Mouse (Mus musculus) brain, embryonic 14.5 days (tissue): ENCODE data around the gene Rad51c. TPM values are rescaled to one million over a fixed set of nuclear protein-coding genes. Genes with fewer than 3 reads are reported as not detected.

ENCODE experiments used
- DNase-seq: peaks from one replicate; pipeline ENCODE4 v3.0.0-alpha.2; 2011; ENCODE audit warnings: low read depth
- CTCF ChIP-seq: fragments of 200-500 bp; IDR thresholded peaks from 2 replicates; pipeline ENCODE4 v1.5.1; 2012; ENCODE audit warnings: inconsistent platforms, mild to moderate bottlenecking, moderate library complexity, borderline replicate concordance; ENCODE audit not compliant: insufficient read depth, insufficient read length; ENCODE audit errors: extremely low read depth
- POLR2A ChIP-seq: fragments of 200-500 bp; IDR thresholded peaks from 2 replicates; pipeline ENCODE4 v1.6.1; 2012; ENCODE audit warnings: mild to moderate bottlenecking, inconsistent platforms, borderline replicate concordance; ENCODE audit not compliant: poor library complexity, insufficient read depth, insufficient read length, severe bottlenecking; ENCODE audit errors: extremely low read depth
- polyA plus RNA-seq: library from polyadenylated mRNA; depleted of rRNA; stranded (reverse); fragments of >200 nt; gene quantifications from 2 replicates; pipeline ENCODE4 v1.2.3, GENCODE M21; 2012

Gene Rad51c
- polyA plus RNA-seq, 1 experiment: 5.9 TPM

DNA sequence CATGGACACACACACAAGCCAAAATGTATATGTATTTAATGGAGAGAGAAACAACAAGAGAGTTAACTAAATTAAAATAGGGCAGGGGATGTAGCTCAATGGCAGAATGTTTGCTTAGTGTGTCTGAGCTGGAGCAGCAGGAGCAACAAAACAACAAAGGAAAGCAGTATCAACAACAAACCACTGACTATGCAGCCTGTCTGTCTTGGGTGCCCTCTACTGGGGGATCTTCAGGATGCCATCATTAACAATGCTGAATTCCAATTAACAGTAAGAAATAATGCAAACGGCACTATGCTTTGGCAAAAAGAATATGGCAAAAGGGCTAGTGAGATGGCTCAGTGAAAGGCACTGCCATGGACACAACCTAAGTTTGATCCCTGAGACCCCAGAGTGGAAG is 10.9 kb downstream of the Rad51c start:
- TF ChIP-seq CTCF: peak; percentile 73; the same call in 1 of the 2 replicates
- TF ChIP-seq POLR2A: no peak
- DNase-seq: peak; percentile 82

DNA sequence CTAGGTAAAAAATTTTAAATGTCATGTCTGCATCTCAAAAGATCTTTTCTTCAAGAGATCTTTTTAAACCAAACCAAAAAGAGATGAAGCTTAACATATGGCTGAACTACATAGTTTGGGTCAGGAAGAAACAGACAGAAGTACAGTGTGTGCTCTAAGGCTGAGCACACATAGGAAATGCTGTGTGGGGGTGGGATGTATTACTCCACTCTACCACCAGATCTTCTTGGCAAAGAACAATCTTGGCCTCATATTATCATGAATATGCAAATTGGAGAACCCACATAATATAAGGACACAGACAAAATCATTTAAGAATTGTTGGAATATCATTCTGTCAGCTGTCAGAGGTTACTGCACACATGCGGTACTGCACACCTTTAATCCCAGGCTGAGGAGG is 19.1 kb downstream of the Rad51c start:
- DNase-seq: peak; percentile 8
- no peak for TF ChIP-seq POLR2A
- TF ChIP-seq CTCF: no peak

DNA sequence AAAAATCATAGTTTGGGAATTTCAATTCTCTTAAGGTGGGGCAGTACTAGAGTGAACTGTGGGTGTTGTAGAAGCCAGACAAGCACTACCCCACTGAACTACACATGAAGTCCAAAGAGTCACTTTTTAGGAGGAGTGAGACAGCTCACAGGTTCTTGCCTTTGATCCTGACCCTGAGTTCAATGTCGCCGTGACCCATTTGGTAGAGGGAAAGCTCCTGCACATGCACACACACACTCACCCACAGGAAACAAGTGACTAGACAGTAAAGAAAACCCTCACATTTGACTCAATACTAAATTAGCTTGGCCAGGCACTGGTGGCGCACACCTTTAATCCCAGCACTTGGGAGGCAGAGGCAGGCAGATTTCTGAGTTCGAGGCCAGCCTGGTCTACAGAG is 20.2 kb downstream of the Rad51c start:
- no peak for DNase-seq
- no peak for TF ChIP-seq CTCF
- TF ChIP-seq POLR2A: no peak

DNA sequence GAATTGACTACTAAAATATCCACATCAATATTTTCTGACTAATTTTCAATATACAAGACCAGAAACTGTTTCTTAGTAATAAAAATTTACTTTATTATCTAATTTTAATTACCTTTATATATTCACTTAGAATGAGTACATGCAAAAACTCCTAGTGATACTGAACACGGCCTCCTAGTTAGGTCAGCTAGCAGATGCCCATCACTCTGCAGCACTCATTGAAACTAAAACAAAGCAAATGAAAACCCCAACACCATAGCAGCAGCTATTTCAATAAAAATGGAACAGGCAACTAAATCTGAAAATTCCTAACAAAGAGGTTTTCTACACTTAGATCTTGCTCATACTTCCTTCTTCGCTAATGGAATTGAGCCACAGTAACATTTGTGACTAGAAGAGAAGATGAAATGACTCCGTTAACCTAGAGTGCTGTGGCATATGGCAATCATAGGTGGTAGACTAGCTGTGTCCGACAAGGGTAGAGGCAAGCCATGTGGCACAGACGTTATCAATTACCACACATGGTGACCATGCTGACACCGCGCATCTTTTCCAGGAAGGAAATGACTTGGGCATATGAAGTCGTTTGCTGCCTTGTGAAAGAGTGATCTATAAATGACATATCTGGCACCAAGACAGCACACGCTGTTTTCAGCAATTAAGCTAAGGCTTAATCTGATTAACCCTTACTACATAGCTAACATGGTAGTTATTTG is 36.7 kb downstream of the Rad51c start:
- peak; percentile 76 for DNase-seq
- no peak for TF ChIP-seq CTCF
- TF ChIP-seq POLR2A: no peak

DNA sequence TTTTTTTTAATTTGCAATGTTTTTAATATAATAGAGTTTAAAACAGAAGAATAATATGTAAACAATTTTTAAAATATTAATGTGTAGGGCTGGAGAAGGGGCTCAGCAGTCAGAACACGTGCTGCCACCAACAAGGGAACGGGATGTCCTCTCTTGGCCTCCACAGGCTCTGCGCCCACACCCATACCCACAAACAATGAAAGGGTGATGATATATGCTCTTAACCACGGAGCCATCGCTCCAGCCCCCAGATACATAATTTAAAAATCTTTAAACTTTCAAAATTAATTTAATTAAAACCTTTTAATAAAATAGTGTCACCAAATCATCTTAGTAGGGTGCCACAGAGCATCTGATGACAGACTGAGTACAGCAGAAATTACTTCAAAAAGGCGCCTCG is 37.7 kb downstream of the Rad51c start:
- DNase-seq: no peak
- TF ChIP-seq POLR2A (no peak), CTCF (no peak)

DNA sequence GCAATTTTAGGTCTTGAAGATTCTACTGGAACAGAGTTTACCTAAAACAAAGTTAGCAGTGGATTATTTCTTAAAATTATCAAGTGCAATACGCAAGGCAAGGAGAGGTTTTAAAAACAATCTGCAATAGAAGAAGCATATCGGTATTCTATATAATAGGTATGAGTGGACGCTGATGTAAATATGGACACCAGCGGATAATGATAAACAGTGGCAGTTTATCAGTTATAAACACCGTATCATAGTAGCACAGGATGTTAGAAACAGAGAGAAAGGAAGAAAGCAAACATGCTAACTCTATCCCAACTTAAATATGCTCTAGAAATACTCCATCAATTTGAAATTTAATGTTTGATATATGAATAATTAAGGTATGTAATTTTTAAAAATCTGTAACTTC is 39.6 kb downstream of the Rad51c start:
- DNase-seq: no peak
- TF ChIP-seq CTCF (no peak), POLR2A (no peak)

DNA sequence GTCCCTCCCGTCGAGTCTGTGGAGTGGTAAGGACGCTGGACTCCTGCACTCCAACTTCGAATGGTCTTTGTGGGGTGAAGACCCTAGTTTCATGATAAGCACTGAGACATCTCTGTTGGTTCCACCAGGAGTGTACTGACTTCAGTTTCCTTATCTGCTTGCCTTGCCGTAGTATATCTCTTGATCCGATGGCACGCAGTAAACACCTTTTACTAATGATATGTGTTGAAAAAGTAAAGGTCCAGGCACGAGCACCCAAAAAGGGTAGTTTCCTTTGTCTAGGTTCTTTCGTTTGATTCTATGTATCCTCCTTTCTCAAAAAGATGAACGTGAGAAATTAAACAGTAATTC is 45.5 kb downstream of the Rad51c start:
- TF ChIP-seq CTCF (no peak), POLR2A (no peak)
- DNase-seq: no peak

DNA sequence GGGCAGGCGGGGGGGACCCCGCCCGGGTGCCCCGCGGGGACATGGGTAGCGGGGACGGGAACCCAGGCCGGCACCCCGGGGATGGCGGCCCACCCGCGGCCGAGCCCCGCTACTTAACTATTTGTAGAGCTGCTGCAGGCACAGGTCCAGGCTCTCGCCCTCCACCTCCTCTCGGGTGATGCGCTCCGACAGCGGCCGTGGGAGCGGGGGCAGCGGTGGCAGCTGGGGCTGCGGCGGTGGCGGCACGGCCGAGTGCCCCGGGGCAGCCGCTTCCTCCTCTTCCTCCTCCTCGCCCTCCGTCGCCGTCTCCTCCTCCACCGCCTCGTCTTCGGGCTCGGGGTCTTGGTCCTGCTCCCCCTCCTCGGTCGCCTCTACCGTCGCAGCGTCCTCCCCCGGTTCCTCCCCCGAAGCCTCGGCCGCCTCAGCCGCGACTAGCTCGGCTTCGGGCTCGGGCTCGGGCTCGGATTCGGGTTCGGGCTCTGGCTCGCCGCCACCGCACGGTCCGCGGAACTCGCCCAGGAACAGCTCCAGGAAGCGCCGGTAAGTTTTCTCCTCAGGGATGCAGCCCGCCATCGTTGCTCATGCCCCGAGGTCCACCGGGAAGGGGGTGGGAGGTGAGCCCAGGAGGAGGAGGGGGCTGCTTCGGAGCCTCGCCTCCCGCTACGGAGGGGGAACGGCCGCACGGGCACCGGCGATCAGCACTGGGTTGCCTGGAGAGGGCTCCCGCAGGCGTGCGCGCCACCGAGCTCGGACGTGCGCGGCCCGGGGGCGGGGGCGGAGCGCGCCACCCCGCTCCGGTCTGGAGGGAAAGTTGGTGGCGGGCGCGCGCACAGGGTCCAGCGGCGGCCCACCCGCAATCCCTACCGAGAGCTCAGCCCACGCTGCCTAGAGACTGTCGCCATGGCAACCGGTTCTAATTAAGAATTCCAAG is 46.2 kb downstream of the Rad51c start, which contains the start of gene Ppm1e:
TSS of gene Ppm1e (minus strand) at position 693 of the 931 bp plus-strand sequence.
- TF ChIP-seq CTCF (no peak), POLR2A (peak; percentile 77)
- DNase-seq: peak; percentile 97

DNA sequence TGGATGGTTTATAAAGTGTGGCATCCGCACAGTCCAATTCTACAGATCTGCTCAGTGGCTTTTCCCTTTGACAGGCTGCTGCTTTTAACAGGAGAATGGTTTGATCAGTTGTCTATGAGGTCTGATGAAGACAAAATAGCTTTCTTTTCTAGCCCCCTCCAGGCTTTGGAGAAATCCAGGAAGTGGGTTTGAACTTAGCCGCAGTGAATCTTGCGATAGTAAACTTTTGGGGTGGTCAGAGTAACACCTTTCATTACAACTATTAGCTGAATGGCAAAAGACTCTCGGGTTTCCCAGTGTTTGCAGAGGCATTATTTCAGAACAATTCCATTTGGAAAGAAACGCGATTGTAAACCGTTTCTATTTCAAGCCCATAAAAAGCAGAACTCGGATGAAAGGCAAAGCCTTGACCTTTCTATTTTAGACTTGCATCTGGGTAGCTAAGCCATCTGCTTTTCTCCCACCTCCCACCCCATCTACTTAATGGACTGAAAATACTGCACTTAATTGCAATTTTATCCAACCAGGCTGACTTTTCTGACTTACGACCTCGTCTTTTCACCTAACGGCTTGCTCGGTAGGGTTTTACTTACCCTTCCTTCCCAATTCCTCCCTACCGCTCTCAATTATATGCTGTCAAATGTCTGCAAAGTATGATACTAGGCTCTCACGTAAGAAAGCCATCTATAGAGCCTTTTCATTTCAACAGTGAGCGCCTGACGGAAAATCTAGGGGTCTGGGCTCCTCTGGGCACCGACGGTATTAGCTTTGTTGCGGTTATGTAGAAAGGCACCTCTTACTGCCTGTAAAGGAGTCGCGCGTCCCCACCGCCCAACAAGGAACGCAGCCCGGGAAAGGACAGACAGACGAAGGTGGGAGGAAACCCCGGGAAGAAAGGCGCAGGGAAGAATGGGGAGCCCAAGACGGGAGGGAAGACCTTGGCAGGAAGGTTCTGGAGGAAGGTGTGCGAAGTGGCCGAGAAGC is 47.1 kb downstream of the Rad51c start:
- TF ChIP-seq POLR2A (no peak), CTCF (no peak)
- DNase-seq: peak; percentile 61

DNA sequence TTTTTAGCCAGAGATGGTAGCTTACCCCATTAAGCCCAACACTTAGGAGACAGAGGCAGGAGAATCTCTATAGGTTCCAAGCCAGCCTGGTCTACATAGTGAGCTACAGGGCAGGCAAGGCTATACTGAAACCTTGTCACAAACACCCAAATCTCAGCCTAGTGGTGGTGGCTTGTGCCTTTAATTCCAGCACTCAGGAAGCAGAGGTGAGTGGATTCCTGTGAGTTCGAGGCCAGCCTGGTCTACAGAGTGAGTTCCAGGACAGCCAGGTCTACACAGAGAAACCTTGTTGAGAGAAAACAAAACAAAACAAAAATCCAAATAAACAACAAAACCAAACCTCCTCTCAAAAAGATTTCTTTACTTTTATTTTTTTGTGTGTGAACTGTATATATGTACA is 49.9 kb downstream of the Rad51c start:
- TF ChIP-seq CTCF (no peak), POLR2A (no peak)
- DNase-seq: no peak
